Mouse (Mus musculus) hindbrain, embryonic 11.5 days (tissue): ENCODE results near the gene Tmem131. TPM values are rescaled to one million over a fixed set of nuclear protein-coding genes. Genes with fewer than 3 reads are reported as not detected.

ENCODE experiments used
- ATAC-seq: fragments of 200-750 bp; cut with Nextera tagmentation; 2 replicates; pipeline ENCODE4 v1.8.0; 2017; ENCODE audit warnings: mild to moderate bottlenecking, moderate TSS enrichment, moderate library complexity; ENCODE audit not compliant: low FRiP score
- DNase-seq: peaks from one replicate; pipeline ENCODE4 v3.0.0-alpha.2; 2015; ENCODE audit warnings: low spot score
- H3K27ac ChIP-seq: fragments of 300-500 bp; sonication (generic); 2 replicates; pipeline ENCODE4 v1.5.1; 2014; ENCODE audit warnings: mild to moderate bottlenecking, low read depth, low read length
- H3K27me3 ChIP-seq: fragments of 300-500 bp; sonication (generic); 2 replicates; pipeline ENCODE4 v1.6.1; 2014; ENCODE audit warnings: mild to moderate bottlenecking, low read length, moderate library complexity, mixed read lengths; ENCODE audit not compliant: control insufficient read depth, insufficient read depth
- H3K36me3 ChIP-seq: fragments of 300-500 bp; sonication (generic); 2 replicates; pipeline ENCODE4 v1.6.1; 2014; ENCODE audit warnings: mild to moderate bottlenecking, low read length, moderate library complexity, mixed read lengths; ENCODE audit not compliant: control insufficient read depth, insufficient read depth
- H3K4me1 ChIP-seq: fragments of 300-500 bp; sonication (generic); replicated peaks from 2 replicates; pipeline ENCODE4 v1.6.1; 2014; ENCODE audit warnings: low read length, mixed read lengths; ENCODE audit not compliant: control insufficient read depth, insufficient read depth
- H3K4me2 ChIP-seq: fragments of 300-500 bp; sonication (generic); replicated peaks from 2 replicates; pipeline ENCODE4 v1.6.1; 2014; ENCODE audit warnings: mild to moderate bottlenecking, low read depth, low read length
- H3K4me3 ChIP-seq: fragments of 300-500 bp; sonication (generic); 2 replicates; pipeline ENCODE4 v1.5.1; 2014; ENCODE audit warnings: low read depth, low read length
- H3K9ac ChIP-seq: fragments of 300-500 bp; sonication (generic); 2 replicates; pipeline ENCODE4 v1.6.1; 2014; ENCODE audit warnings: low read depth, low read length
- H3K9me3 ChIP-seq: fragments of 300-500 bp; sonication (generic); 2 replicates; pipeline ENCODE4 v1.6.1; 2016; ENCODE audit warnings: low read length; ENCODE audit not compliant: control insufficient read depth
- WGBS: fragments of 180-500 bp; shearing (Covaris S2); extraction: QIAGEN DNeasy Blood & Tissue Kit; methylation state at CpG from one replicate; pipeline ENCODE4 v1.1.7; 2014; 5-methylcytosine and 5-hydroxymethylcytosine counted together
- polyA plus RNA-seq: library from polyadenylated mRNA; unstranded; fragments of >200 nt; fragmentation: Nextera tagmentation; extraction: Ambion mirVana; gene quantifications from 2 replicates; pipeline ENCODE4 v1.2.1, GENCODE M21; 2014

Tmem131 gene
- polyA plus RNA-seq, 1 experiment from 2014 or later, result 17.9 TPM

DNA sequence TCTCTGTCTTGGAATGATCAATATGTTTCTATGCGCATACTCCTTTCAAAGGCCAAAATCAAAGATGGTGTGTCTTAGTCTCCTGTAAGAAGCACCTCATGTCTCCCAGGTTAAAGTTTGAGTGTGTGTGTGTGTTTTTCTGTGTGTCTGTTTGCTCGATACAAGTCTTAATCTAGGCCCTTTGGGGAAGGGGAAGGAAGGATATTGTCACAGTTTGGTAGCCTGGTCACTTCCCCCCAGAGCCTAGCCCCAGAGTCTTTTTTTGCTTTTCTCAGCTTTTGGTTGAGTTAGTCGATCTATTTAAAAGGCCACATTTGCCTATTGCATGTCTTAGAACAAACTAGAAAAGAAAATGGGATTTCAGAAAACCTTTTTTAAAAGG is 3.1 kb downstream of the Tmem131 start:
- H3K27me3 ChIP-seq, result no peaks in the 10 kb centered on the region
- H3K4me2 ChIP-seq, result peak overlapping the region; percentile 54
- WGBS, result 44% methylated on average over 3 of the region's 3 CpGs
- H3K36me3 ChIP-seq, result no peaks in the 10 kb centered on the region
- peak overlapping the region; percentile 80 for H3K4me3 ChIP-seq
- no peaks in the 10 kb centered on the region for H3K9me3 ChIP-seq
- H3K9ac ChIP-seq, result peak overlapping the region; percentile 97
- no peak for ATAC-seq
- H3K4me1 ChIP-seq, result peaks cover 2% of the 10 kb centered on the region; the same call in 1 of the 2 replicates
- no peak for DNase-seq
- no peak overlapping the region for H3K27ac ChIP-seq

DNA sequence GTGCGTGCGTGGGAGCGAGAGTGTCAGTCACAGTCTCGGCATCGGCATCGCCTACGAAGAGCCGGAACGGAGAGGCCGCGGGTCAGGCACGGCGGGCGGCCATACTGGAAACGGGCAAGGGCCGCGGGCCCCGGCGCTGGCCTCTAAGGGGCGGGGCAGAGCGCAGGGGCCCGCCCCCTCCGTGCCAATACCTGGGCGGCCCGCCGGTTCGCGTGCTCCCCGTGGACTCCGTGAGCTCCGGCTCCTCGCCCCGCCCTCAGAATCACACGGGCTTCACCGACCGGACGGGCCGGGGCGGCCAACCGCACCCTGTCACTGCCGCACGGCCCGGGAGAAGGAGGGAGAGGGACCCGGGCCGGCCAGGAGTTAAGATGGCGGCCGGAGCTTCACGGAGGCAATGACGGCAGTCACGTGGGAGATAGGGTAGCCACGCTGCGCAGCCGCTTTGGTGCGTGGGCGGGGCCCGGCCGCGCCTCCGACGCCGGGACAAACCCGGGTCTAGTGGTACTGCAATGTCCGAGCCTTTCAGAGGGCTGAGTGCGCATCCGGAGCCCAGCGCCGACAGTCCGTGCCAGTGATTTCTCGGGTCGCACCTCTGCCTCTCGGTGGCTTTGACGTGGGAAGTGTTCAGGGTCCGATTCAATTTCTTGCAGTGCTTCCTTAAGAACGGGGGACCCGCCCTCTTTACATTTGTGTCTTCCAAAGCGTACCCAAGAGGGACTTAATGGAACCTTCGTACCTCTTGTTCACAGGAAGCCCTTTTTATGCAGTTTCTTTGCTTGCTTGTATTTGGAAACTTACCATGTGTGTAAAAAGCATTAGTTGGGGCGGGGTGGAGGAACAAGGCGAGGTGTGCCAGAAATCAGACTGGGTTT is 3.7 kb downstream of the Tmem131 start:
- peaks cover 4% of the 10 kb centered on the region; the same call in 1 of the 2 replicates for H3K4me1 ChIP-seq

DNA sequence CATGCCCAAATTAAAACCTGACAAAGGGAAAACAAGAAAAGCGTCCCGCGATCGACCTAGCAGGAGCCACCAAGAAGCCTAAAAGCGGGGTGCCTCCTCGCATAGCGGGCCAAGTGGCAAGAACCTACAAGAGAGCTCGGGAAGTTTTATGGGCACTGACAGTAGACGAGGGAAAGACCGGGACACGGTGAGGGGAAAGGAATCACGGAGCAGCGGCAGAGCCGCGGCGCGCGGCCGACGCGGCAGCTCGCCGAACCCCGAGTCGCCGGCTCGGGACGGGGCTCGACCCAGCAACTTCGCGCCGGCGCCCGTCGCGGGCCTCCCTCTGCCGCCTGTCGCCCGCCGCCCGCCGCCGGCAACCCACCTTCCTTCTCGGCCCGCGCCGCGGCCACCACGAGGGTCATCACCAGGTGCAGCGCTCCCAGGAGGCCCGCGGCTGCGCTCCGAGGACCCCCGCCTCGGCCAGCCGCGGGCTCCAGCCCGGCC is 4.6 kb downstream of the Tmem131 start:
- peak; percentile 66 for DNase-seq
- WGBS, result under 1% methylated on average over 29 of the region's 59 CpGs
- peaks cover 6% of the 10 kb centered on the region; the same call in 1 of the 2 replicates for H3K4me1 ChIP-seq
- H3K27me3 ChIP-seq, result no peaks in the 10 kb centered on the region
- H3K4me3 ChIP-seq, result peak overlapping the region; percentile 80
- H3K9ac ChIP-seq, result peak overlapping the region; percentile 97
- ATAC-seq, result peak; percentile 53; the same call in 1 of the 2 replicates
- peak overlapping the region; percentile 92 for H3K27ac ChIP-seq
- H3K9me3 ChIP-seq, result no peaks in the 10 kb centered on the region
- H3K4me2 ChIP-seq, result peak overlapping the region; percentile 61
- H3K36me3 ChIP-seq, result no peaks in the 10 kb centered on the region

More for the DNA sequence above, 3.7 kb downstream of the Tmem131 start:
- H3K4me2 ChIP-seq, result peak overlapping the region; percentile 61
- under 1% methylated on average over 76 of the region's 79 CpGs for WGBS
- H3K27ac ChIP-seq, result peak overlapping the region; percentile 92
- peak overlapping the region; percentile 80 for H3K4me3 ChIP-seq
- no peaks in the 10 kb centered on the region for H3K27me3 ChIP-seq
- no peaks in the 10 kb centered on the region for H3K9me3 ChIP-seq
- peak overlapping the region; percentile 97 for H3K9ac ChIP-seq
- peak; percentile 94 for DNase-seq
- H3K36me3 ChIP-seq, result no peaks in the 10 kb centered on the region
- peak; percentile 98 for ATAC-seq

DNA sequence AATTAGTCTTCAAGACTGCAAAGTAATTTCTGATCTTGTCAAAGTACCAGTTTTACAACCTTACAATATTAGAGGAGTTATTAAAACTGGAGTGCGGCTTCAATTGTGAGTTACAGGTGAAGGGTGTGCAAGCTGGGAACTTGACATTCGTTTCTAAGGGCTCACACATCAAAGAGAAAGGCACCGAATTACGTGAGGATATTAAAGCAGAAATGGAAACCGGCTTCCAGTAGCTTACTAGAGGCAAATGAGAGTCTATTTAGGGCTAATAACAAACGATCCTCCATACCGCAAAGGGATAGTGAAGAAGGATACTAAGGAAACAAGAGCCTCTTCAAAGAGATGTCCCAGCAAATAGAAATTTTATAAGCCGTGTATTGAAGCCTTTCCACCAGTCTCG is 5.1 kb downstream of the Tmem131 start:
- peak overlapping the region; percentile 80 for H3K4me3 ChIP-seq
- H3K9me3 ChIP-seq, result no peaks in the 10 kb centered on the region
- ATAC-seq (no peak), DNase-seq (peak; percentile 32)
- no peaks in the 10 kb centered on the region for H3K36me3 ChIP-seq
- WGBS, result 5% methylated on average over 9 of the region's 9 CpGs
- no peak overlapping the region for H3K27ac ChIP-seq
- peak overlapping the region; percentile 61 for H3K4me2 ChIP-seq
- H3K9ac ChIP-seq, result peak overlapping the region; percentile 97
- H3K27me3 ChIP-seq, result no peaks in the 10 kb centered on the region
- H3K4me1 ChIP-seq, result peaks cover 6% of the 10 kb centered on the region; the same call in 1 of the 2 replicates

DNA sequence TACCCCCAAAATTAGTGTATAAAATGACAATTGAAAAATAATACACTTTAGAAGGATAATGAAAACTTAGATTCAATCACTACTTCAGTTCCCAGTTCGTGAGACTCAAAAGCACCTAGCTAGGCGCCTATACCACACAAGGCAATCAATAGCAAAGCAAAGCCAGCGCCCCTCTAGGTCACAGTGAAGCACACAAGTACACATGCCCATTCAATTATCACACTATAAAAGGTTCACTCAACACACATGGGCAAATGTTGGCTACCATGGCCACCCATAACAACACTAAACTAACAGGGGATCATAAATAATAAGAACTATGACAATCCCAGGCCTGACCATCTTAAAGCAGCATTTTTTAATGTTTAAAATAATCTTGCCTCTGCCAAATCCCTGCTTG is 5.8 kb downstream of the Tmem131 start:
- peaks cover 6% of the 10 kb centered on the region; the same call in 1 of the 2 replicates for H3K4me1 ChIP-seq
- no peaks in the 10 kb centered on the region for H3K9me3 ChIP-seq
- no peaks in the 10 kb centered on the region for H3K27me3 ChIP-seq
- H3K9ac ChIP-seq, result no peak overlapping the region
- H3K4me2 ChIP-seq, result peak overlapping the region; percentile 61
- peak overlapping the region; percentile 80 for H3K4me3 ChIP-seq
- 32% methylated on average over 3 of the region's 3 CpGs for WGBS
- H3K27ac ChIP-seq, result no peak overlapping the region
- no peaks in the 10 kb centered on the region for H3K36me3 ChIP-seq
- DNase-seq (peak; percentile 32), ATAC-seq (no peak)

DNA sequence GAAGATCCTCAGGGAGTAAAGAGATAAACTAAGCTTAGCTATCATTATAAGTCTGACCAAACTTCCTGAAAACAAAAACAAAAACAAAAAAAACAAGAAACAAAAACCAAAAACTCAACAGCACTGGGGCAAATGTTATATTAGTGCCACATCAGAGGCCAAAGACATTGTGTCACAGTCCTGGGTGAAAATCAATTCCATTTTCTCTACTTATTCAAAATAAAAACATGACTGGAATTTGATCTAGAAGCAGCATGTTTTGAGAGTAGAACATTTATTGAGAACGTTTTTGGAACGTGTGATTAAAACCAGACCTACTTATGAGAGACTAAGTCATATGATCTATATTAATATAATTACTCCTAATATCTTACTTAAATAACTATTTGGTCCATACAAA is 6.5 kb downstream of the Tmem131 start:
- no peaks in the 10 kb centered on the region for H3K36me3 ChIP-seq
- DNase-seq (no peak), ATAC-seq (no peak)
- 82% methylated on average over 2 of the region's 2 CpGs for WGBS
- H3K9me3 ChIP-seq, result no peaks in the 10 kb centered on the region
- H3K4me1 ChIP-seq, result peaks cover 6% of the 10 kb centered on the region; the same call in 1 of the 2 replicates
- no peak overlapping the region for H3K27ac ChIP-seq
- H3K4me2 ChIP-seq, result no peak overlapping the region
- no peak overlapping the region for H3K9ac ChIP-seq
- no peak overlapping the region for H3K4me3 ChIP-seq
- H3K27me3 ChIP-seq, result no peaks in the 10 kb centered on the region

DNA sequence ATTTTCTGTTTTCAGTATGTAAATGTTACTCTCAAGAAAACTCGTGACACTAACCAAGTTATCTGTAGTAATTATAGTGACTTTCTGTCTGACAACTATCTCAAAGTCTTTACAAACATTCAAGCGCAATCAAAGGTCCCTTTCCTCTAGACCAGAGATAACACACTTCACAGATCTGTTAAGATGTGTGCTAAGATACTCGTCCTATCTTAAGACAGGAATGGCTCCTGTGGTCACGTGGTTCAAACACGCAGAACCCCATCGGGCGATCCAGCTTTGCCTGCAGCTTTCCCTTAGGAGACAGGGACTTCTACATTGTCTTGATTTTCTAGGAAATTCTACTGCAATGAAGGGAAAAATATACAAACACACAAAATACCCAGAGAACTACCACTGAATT is 6.9 kb downstream of the Tmem131 start:
- Histone ChIP-seq H3K27me3 (no peaks in the 10 kb centered on the region), H3K4me2 (no peak overlapping the region), H3K4me3 (no peak overlapping the region), H3K36me3 (no peaks in the 10 kb centered on the region), H3K27ac (no peak overlapping the region), H3K9ac (no peak overlapping the region), H3K4me1 (peaks cover 6% of the 10 kb centered on the region; the same call in 1 of the 2 replicates), H3K9me3 (no peaks in the 10 kb centered on the region)
- ATAC-seq, result no peak
- no peak for DNase-seq
- 86% methylated on average over 7 of the region's 7 CpGs for WGBS

DNA sequence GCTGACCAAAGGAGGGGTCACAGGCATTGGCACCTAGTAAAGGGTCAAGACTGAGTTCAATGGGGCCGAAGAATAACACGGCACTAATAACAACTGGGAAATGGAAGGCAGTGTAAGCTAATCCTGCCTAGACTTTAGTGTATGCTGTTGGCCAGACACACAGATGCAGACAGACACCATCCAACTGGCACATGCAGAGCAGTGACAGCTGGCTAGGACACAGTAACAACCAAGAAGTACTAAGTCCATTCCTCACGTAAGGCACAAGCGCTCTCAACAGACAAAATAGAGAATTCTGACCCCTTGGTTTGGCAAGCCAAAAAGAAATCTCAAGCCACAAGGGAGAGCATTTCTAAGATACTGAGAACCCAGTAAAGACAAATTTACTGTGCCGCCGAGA is 8.7 kb downstream of the Tmem131 start:
- 71% methylated on average over 6 of the region's 6 CpGs for WGBS
- no peak for DNase-seq
- Histone ChIP-seq H3K36me3 (no peaks in the 10 kb centered on the region), H3K27me3 (no peaks in the 10 kb centered on the region), H3K4me3 (no peak overlapping the region), H3K4me2 (no peak overlapping the region), H3K27ac (no peak overlapping the region), H3K4me1 (peaks cover 6% of the 10 kb centered on the region; the same call in 1 of the 2 replicates), H3K9ac (no peak overlapping the region), H3K9me3 (no peaks in the 10 kb centered on the region)
- ATAC-seq, result no peak
